ENCODE assay signal across 19 mouse cellular contexts in the genomic region with DNA sequence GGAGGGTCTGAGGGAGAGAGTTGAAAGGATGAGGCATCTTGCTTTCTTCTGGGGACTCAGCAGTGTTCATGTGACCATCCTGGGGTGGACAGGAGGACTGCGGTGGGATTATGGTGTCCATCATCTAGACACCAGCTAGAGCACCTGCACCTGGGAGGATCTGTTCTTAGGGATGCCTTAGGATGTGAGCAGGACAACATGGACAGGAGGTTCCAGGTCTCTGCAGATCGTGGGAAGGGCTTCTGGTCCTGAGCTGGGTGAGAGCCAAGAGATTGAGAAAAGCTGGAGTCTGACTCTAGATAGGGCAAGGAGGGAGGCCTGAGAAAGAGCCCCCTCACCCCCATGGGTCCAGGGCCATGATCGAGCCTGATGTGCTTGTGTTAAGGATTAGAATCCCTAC. TPM values are rescaled to one million over a fixed set of nuclear protein-coding genes. Genes with fewer than 3 reads are reported as not detected.
"Had no signal": no experiment of that assay in that cellular context is flagged by ENCODE, and none has a peak within 500 bp of the region (broad histone marks: within the 10 kb centered on the region; RNA-seq: fewer than 3 reads in every experiment).

No protein-coding gene starts in this region.

RNA-seq across cellular contexts. Expression of gene Gm19684, which starts 11.3 kb away (rescaled TPM):
- total RNA-seq: layer of hippocampus, adult 18-20 months; layer of hippocampus, postnatal 14 days; left cerebral cortex, postnatal 14 days; left cerebral cortex, postnatal 4 days had no signal
- polyA plus RNA-seq: kidney, embryonic 16.5 days; limb, embryonic 12.5 days; limb, embryonic 15.5 days; liver, embryonic 11.5 days; liver, embryonic 14.5 days; liver, postnatal 0 days; lung, postnatal 0 days; midbrain, embryonic 16.5 days; neural tube, embryonic 11.5 days; neural tube, embryonic 14.5 days; stomach, embryonic 16.5 days; testis, adult 2 months had no signal

RNA-seq across cellular contexts. Expression of gene Gm7030, which starts 19.1 kb away (rescaled TPM):
- total RNA-seq: layer of hippocampus, adult 18-20 months; layer of hippocampus, postnatal 14 days; left cerebral cortex, postnatal 14 days; left cerebral cortex, postnatal 4 days; megakaryocyte, adult 5-6 weeks had no signal
- polyA plus RNA-seq: kidney, embryonic 16.5 days; limb, embryonic 12.5 days; limb, embryonic 15.5 days; liver, embryonic 11.5 days; liver, embryonic 14.5 days; liver, postnatal 0 days; lung, postnatal 0 days; macrophage; midbrain, embryonic 16.5 days; neural tube, embryonic 11.5 days; neural tube, embryonic 14.5 days; testis, adult 2 months had no signal

RNA-seq across cellular contexts. Expression of gene Gm11127, which starts 52.0 kb away (rescaled TPM):
- total RNA-seq: left cerebral cortex, postnatal 4 days; megakaryocyte, adult 5-6 weeks had no signal
- polyA plus RNA-seq: kidney, embryonic 16.5 days; limb, embryonic 12.5 days; limb, embryonic 15.5 days; liver, embryonic 11.5 days; liver, postnatal 0 days; lung, postnatal 0 days; midbrain, embryonic 16.5 days; neural tube, embryonic 11.5 days; neural tube, embryonic 14.5 days had no signal

RNA-seq across cellular contexts. Expression of gene Gm8909, which starts 58.2 kb away (rescaled TPM):
- total RNA-seq: layer of hippocampus, adult 18-20 months; layer of hippocampus, postnatal 14 days; left cerebral cortex, adult 8-10 months; left cerebral cortex, postnatal 14 days; left cerebral cortex, postnatal 4 days; megakaryocyte, adult 5-6 weeks had no signal
- polyA plus RNA-seq: limb, embryonic 12.5 days; limb, embryonic 15.5 days; liver, embryonic 14.5 days; liver, postnatal 0 days; macrophage; midbrain, embryonic 16.5 days; neural tube, embryonic 11.5 days; neural tube, embryonic 14.5 days had no signal
